Mouse (Mus musculus) neural tube, embryonic 13.5 days (tissue): ENCODE measurements around the gene Gas2l1. TPM values are rescaled to one million over a fixed set of nuclear protein-coding genes. Genes with fewer than 3 reads are reported as not detected.

Source experiments
- ATAC-seq: fragments of 200-750 bp; cut with Nextera tagmentation; 2 replicates; pipeline ENCODE4 v1.8.0; 2017; ENCODE audit warnings: low read depth, mild to moderate bottlenecking, moderate TSS enrichment, moderate library complexity
- H3K27ac ChIP-seq: fragments of 300-500 bp; sonication (generic); replicated peaks from 2 replicates; pipeline ENCODE4 v1.5.1; 2015; ENCODE audit warnings: moderate library complexity, mild to moderate bottlenecking, inconsistent platforms
- H3K27me3 ChIP-seq: fragments of 300-500 bp; sonication (generic); 2 replicates; pipeline ENCODE4 v1.6.1; 2015; ENCODE audit warnings: mild to moderate bottlenecking, inconsistent platforms
- H3K36me3 ChIP-seq: fragments of 300-500 bp; sonication (generic); 2 replicates; pipeline ENCODE4 v1.6.1; 2015; ENCODE audit warnings: mild to moderate bottlenecking, inconsistent platforms
- H3K4me1 ChIP-seq: fragments of 300-500 bp; sonication (generic); replicated peaks from 2 replicates; pipeline ENCODE4 v1.6.1; 2015; ENCODE audit warnings: inconsistent platforms
- H3K4me2 ChIP-seq: fragments of 300-500 bp; sonication (generic); 2 replicates; pipeline ENCODE4 v1.6.1; 2015; ENCODE audit warnings: inconsistent platforms, mild to moderate bottlenecking, moderate library complexity
- H3K4me3 ChIP-seq: fragments of 300-500 bp; sonication (generic); 2 replicates; pipeline ENCODE4 v1.5.1; 2015; ENCODE audit warnings: mild to moderate bottlenecking, inconsistent platforms
- H3K9ac ChIP-seq: fragments of 300-500 bp; sonication (generic); 2 replicates; pipeline ENCODE4 v1.6.1; 2015; ENCODE audit warnings: moderate library complexity, mild to moderate bottlenecking, inconsistent platforms
- H3K9me3 ChIP-seq: fragments of 300-500 bp; sonication (generic); 2 replicates; pipeline ENCODE4 v1.6.1; 2016; ENCODE audit warnings: inconsistent platforms
- WGBS: fragments of 180-500 bp; shearing (Covaris S2); methylation state at CpG from one replicate; pipeline ENCODE4 v1.1.7; 2015; 5-methylcytosine and 5-hydroxymethylcytosine counted together
- polyA plus RNA-seq: library from polyadenylated mRNA; unstranded; fragments of >200 nt; fragmentation: Nextera tagmentation; extraction: Ambion mirVana; gene quantifications from 2 replicates; pipeline ENCODE4 v1.2.1, GENCODE M21; 2015

Gene Gas2l1
- 25.2 and 26.3 TPM in 2 replicates for polyA plus RNA-seq

DNA sequence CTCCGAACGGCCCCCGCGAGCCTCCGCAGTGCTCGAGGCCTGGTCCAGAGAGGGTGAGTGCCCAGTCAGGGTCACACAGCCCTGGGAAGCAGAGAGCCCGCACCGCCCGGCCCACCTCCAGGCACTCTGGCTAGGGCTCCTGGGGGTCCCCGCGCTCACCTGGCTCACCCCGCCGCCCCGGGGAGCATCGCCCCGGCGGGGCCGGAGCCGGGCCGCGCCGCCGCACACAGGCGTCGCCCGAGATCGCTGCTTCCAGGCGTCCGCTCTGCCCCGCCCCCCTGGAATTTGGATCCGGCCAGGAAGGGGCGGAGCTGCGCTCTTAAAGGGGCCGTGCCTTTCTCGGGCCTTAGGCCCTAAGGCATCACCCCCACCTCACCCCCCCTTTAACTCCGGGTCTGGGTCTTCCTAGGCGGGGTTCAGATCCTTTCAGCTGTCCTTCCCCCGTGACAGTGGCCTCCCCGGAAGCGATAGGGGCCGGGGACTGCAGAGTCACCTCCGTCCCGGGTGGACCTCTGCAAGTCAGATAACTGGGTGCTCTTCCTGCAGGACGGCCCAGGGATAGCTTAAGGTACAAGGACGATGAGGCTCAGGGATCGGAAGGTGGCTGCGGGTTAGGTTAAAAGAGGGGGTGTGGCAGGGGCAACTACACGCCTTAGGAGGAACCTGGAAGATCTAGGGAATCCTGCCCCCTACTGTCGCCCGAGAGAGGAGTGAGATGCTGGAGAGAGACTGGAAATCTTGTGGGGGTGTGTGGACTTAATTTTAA is at the start of gene Gas2l1:
Gene Gas2l1, minus strand, starts transcription at position 272 of the 766 bp plus-strand sequence.
- peak; percentile 82 for ATAC-seq
- peaks cover 45% of the 10 kb centered on the region for H3K27me3 ChIP-seq
- H3K4me3 ChIP-seq = peak within 1 kb of the TSS; percentile 65
- peaks cover 42% of the 10 kb centered on the region for H3K4me1 ChIP-seq
- under 1% methylated on average over 49 of the region's 50 CpGs for WGBS
- peaks cover 29% of the 10 kb centered on the region for H3K36me3 ChIP-seq
- H3K9ac ChIP-seq = peak within 1 kb of the TSS; percentile 74
- peak within 1 kb of the TSS; percentile 40; the same call in 1 of the 2 replicates for H3K27ac ChIP-seq
- H3K9me3 ChIP-seq = no peaks in the 10 kb centered on the region
- peak within 1 kb of the TSS; percentile 89 for H3K4me2 ChIP-seq

DNA sequence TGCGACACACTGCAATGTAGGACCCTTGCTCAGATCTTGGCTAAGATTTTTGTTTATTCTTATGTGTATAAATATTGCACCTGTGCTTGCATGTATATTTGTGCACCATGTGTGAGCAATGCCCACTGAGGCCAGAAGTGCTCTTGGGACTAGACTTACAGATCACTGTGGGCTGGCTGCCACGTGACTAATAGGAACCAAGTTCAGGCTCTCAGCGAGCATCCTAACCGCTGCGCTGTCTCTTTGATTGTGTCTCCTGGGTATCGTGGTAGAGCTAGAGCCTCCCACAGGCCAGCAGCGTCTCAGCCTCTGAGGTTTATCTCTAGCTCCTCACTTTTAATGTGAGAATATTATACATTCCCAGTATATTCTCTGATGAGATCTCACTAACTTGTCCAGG is 48.5 kb upstream of the Gas2l1 start:
- H3K27ac ChIP-seq = no peak overlapping the region
- H3K27me3 ChIP-seq = no peaks in the 10 kb centered on the region
- no peaks in the 10 kb centered on the region for H3K4me1 ChIP-seq
- H3K4me2 ChIP-seq = no peak overlapping the region
- no peaks in the 10 kb centered on the region for H3K9me3 ChIP-seq
- no peaks in the 10 kb centered on the region for H3K36me3 ChIP-seq
- no peak for ATAC-seq
- H3K4me3 ChIP-seq = no peak overlapping the region
- H3K9ac ChIP-seq = no peak overlapping the region
- WGBS = 78% methylated on average over 7 of the region's 7 CpGs

DNA sequence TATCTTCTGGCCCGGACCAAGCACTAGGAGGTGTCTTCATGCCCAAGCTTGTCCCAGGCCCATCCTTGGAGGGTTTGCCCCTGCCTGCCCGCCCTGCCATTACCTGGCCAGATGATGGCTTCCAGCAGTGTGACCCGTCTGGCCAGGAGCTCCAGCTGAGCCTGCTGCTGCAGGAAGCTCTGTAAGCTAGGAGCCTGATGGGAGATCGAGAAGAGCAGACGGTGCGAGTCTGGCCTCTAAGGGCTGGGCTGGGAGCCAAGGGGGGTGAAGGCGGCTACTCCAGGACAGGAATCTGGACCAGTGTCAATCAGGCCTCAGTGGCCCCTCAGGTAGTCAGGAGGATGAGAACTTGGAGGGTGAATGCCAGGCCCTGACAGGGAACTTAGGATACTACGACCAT is 44.3 kb upstream of the Gas2l1 start:
- Histone ChIP-seq H3K4me1 (no peaks in the 10 kb centered on the region), H3K4me3 (no peak overlapping the region), H3K9me3 (no peaks in the 10 kb centered on the region), H3K27me3 (no peaks in the 10 kb centered on the region), H3K9ac (no peak overlapping the region), H3K4me2 (no peak overlapping the region), H3K36me3 (peaks cover 13% of the 10 kb centered on the region), H3K27ac (no peak overlapping the region)
- 77% methylated on average over 8 of the region's 8 CpGs for WGBS
- ATAC-seq = no peak

DNA sequence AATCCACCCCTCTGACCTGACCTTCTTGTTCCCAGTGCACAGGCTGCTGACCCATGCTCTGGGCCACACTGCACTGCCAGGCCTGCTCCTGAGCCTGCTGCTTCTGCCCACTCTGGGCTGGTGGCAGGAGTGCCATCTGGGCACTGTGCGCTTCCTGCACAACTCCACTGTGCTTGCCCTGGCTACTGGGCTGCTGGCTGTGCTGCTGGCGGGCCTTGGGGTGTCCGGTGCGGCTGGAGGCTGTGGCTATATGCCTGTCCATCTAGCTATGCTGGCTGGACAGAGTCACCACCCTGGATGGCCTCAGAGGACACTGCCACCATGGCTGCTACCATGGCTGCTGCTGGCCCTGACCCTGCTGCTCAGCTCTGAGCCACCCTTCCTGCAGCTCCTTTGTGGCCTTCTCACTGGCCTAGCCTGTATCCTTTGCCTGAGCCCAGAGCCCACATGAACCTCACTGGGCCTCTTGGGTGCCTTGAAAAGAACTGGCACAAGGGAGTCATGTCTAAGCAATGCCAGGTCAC is 38.9 kb upstream of the Gas2l1 start:
- Histone ChIP-seq H3K27ac (no peak overlapping the region), H3K36me3 (peaks cover 27% of the 10 kb centered on the region), H3K9ac (0 out of 2 replicates have a peak overlapping the region, but pooled peaks have one; percentile 26), H3K4me1 (peaks cover 18% of the 10 kb centered on the region), H3K9me3 (no peaks in the 10 kb centered on the region), H3K27me3 (no peaks in the 10 kb centered on the region), H3K4me3 (no peak overlapping the region), H3K4me2 (no peak overlapping the region)
- 96% methylated on average over 4 of the region's 4 CpGs for WGBS
- ATAC-seq = no peak

DNA sequence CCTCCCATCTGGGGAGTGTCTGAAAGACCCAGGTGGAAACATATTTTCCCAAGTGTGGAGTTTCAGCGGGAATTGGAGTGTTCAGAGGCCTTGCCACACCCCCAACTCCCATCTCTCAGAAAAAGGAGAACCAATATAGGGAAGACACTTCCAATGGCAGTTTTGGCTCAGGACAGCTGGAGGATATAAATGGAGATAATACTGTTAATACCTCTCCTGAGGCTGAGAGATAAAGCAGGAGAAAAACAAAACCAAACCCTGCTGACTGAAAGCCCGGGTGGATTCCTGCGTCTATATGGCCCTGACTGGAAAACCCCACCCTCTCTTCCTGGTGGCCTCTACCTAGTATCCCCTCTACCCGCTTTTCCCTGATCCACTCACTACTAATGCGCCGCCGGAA is 37.3 kb upstream of the Gas2l1 start:
- Histone ChIP-seq H3K4me1 (peaks cover 22% of the 10 kb centered on the region), H3K36me3 (peaks cover 27% of the 10 kb centered on the region), H3K9me3 (no peaks in the 10 kb centered on the region), H3K9ac (no peak overlapping the region), H3K4me2 (no peak overlapping the region), H3K4me3 (no peak overlapping the region), H3K27me3 (no peaks in the 10 kb centered on the region), H3K27ac (no peak overlapping the region)
- 85% methylated on average over 7 of the region's 7 CpGs for WGBS
- ATAC-seq = no peak

DNA sequence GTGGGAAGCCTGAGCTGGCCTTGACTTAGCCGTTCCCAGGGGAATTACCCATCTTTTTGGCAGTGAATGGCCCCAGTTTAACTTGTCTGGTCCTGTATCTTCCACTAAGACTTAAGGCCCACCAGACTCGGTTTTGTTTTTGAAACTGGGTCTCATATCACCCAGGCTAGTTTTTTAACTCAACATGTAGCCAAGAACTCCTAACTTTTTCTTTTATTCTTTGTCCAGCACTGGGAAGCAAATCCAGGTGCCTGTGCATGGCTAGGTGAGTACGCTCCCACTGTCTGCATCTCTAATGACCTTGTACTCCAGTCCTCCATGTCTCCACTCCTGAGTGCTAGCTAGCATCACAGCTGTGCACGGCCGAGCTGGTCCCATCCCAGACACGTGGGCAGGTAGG is 36.5 kb upstream of the Gas2l1 start:
- H3K9ac ChIP-seq = no peak overlapping the region
- peak overlapping the region; percentile 86; the same call in 1 of the 2 replicates for H3K4me2 ChIP-seq

DNA sequence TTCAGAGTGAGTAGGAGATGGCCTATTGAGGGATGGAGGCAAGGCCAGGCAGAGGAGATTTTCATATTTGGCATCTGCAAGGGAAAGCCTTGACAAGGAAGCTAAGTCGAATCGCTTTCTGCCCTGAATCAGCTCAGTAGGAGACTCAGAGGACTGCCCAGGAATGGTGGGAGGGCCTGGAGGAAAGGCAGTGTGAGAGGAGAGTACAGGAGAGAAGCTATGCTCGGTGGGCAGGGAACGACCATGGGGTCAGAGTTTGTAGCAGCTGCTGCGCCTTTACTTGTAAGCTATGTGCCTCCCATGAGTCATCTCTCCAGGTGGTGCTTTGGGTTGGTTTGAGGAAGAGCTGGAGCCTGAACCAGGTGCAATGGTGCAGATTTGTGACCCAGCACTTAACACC is 35.7 kb upstream of the Gas2l1 start:
- peaks cover 38% of the 10 kb centered on the region for H3K4me1 ChIP-seq
- peak overlapping the region; percentile 86 for H3K4me2 ChIP-seq
- H3K27ac ChIP-seq = peak overlapping the region; percentile 99; the same call in 1 of the 2 replicates
- peak overlapping the region; percentile 99 for H3K9ac ChIP-seq
- 41% methylated on average over 5 of the region's 5 CpGs for WGBS
- H3K9me3 ChIP-seq = no peaks in the 10 kb centered on the region
- H3K36me3 ChIP-seq = peaks cover 27% of the 10 kb centered on the region
- peak overlapping the region; percentile 100 for H3K4me3 ChIP-seq
- no peak for ATAC-seq
- no peaks in the 10 kb centered on the region for H3K27me3 ChIP-seq

More for the DNA sequence above, 36.5 kb upstream of the Gas2l1 start:
- peaks cover 27% of the 10 kb centered on the region for H3K36me3 ChIP-seq
- H3K4me1 ChIP-seq = peaks cover 30% of the 10 kb centered on the region
- no peaks in the 10 kb centered on the region for H3K9me3 ChIP-seq
- H3K27me3 ChIP-seq = no peaks in the 10 kb centered on the region
- H3K4me3 ChIP-seq = no peak overlapping the region
- H3K27ac ChIP-seq = no peak overlapping the region
- WGBS = 81% methylated on average over 6 of the region's 6 CpGs
- no peak for ATAC-seq

DNA sequence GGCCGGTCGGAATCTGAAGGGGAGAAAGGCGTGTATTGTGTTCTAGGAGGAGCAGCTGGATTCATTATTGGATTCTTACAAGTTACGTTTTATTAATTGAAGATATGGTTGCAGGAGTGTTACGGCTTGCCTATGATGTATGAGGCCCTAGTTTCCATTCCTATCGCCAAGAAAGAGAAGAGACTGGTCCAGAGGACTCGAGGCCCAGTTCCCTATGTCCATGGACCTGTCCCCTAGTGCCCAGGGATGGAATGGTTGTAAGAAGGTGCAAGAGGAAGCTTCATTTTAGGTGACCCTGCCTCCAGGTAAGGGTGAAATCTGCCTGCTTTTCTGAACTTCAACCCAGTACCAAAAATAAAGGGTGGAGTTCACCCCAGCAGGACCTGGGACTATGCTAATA is 35.2 kb upstream of the Gas2l1 start:
- no peaks in the 10 kb centered on the region for H3K9me3 ChIP-seq
- peaks cover 40% of the 10 kb centered on the region for H3K4me1 ChIP-seq
- peaks cover 22% of the 10 kb centered on the region for H3K36me3 ChIP-seq
- peak overlapping the region; percentile 86 for H3K4me2 ChIP-seq
- under 1% methylated on average over 7 of the region's 7 CpGs for WGBS
- no peaks in the 10 kb centered on the region for H3K27me3 ChIP-seq
- H3K27ac ChIP-seq = peak overlapping the region; percentile 99
- peak overlapping the region; percentile 100 for H3K4me3 ChIP-seq
- ATAC-seq = peak; percentile 9; the same call in 1 of the 2 replicates
- peak overlapping the region; percentile 99 for H3K9ac ChIP-seq

DNA sequence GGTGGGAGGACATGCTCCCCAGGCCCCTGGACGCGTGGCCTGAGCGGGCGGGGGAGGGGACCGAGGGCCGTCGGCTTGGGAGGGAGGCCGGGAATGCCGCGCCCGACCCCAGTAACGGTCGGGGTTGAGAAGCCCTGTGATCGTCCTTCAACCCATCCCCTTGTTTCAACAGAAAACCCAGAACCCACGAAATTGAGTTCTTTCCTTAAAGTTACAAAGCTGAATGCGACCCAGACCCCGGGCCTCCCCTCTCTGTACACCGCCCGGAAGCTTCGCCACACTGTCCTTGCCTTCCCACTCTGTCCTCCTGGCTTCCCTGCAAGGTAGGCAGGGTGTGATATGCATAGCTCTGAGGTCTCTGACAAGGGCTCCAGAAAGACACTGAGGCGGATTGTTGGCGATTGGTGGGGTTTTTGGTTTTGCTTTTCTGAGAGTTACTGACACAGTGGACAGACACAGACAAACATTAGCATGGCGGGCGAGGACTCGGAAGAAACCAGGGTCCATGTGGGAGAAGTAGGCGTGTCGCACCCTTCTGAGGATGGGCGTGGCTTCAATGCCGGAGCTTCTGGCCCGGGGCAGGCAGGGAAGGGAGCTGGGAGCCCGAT is 34.6 kb upstream of the Gas2l1 start:
- Histone ChIP-seq H3K9me3 (no peaks in the 10 kb centered on the region), H3K27me3 (no peaks in the 10 kb centered on the region), H3K4me2 (peak overlapping the region; percentile 86), H3K27ac (peak overlapping the region; percentile 99), H3K36me3 (peaks cover 17% of the 10 kb centered on the region), H3K4me1 (peaks cover 42% of the 10 kb centered on the region), H3K9ac (peak overlapping the region; percentile 99), H3K4me3 (peak overlapping the region; percentile 100)
- peak; percentile 81 for ATAC-seq
- under 1% methylated on average over 31 of the region's 31 CpGs for WGBS

DNA sequence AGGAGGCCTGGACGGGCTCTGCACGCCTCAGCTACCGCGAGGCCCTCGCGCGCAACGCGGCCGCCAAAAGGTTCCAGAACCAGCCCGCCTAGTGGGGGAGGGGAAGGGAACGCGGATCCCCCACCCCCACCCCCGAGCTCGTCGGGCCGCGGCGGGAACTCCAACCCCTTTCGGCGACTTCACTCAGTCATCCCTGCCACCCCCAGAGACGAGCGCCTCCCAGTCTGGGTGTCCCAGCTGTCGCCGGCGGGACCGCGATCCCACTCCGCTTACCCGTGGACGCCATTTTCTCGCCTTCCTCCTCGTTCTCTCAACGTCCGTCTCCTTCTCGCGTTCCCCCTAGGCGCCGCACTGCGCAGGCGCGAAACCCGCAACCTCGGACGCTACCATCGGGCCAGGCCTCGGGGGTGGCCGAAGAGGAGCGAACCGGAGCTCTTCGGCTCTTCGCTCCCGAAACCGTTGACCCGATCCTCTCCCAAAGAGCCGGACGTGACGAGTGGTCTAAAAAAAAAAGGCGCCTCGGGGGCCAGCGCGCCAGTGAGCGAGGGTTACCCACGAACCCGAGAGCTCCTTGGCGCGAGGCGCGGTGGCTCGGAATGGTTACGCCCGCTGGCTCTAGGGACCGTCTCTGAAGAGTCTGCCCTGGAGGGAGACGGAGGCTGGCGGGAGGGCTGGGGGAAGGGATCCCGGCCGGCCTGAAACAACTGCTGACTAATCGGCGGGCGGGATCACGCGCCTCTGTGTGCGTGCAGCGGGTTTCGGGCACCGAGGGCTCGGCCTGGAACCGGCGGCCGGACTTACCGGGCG is 33.8 kb upstream of the Gas2l1 start, which contains the start of the genes Rhbdd3 and Ewsr1:
Gene Rhbdd3, plus strand, starts transcription at position 191 of the 807 bp plus-strand sequence.
Gene Ewsr1, minus strand, starts transcription at position 531 of the 807 bp plus-strand sequence.
- Histone ChIP-seq H3K9me3 (no peaks in the 10 kb centered on the region), H3K4me2 (peak within 1 kb of the TSS; percentile 95), H3K36me3 (peaks cover 10% of the 10 kb centered on the region), H3K27me3 (no peaks in the 10 kb centered on the region), H3K4me3 (peak within 1 kb of the TSS; percentile 100), H3K4me1 (peaks cover 43% of the 10 kb centered on the region), H3K27ac (peak within 1 kb of the TSS; percentile 99), H3K9ac (peak within 1 kb of the TSS; percentile 99)
- peak; percentile 87 for ATAC-seq
- under 1% methylated on average over 92 of the region's 92 CpGs for WGBS

DNA sequence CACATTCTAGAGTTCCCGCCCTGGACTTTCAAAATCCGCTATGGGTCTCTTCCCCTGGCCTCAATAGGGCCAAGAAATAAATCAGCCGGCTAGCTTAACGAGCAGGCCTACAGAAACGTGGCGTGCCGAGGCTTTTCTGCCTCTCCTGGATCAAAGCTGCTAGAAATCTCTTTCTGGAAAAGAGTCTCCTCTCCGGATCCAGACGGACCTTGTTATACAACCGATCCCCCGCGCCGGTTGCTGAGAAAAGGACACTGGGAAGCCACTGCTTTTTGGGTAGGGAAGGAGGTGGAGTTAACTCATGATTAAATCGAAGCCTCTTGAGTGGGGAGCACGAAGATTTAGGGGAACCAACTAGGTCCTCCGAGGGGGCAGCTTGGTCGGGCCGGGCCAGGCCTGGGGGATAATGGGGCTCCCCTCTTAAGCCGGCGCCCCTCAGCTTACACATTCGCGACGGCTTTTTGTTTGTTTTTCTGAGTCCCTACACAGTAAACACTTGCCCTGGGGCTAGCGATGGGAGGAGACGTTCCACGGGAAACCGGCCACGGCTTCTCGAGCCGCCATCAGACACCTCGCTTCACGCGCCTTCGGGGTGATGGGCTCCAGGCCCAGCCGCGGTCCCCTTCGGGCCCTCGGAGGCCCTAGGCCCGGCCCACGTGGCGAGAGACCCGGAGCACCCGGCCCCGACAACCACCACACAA is 33.1 kb upstream of the Gas2l1 start:
- peak overlapping the region; percentile 100 for H3K4me3 ChIP-seq
- H3K27ac ChIP-seq = peak overlapping the region; percentile 99
- H3K36me3 ChIP-seq = 0 out of 2 replicates have a peak, but pooled peaks cover 4% of the 10 kb centered on the region
- H3K9me3 ChIP-seq = no peaks in the 10 kb centered on the region
- peak; percentile 52; the same call in 1 of the 2 replicates for ATAC-seq
- H3K9ac ChIP-seq = peak overlapping the region; percentile 99
- H3K27me3 ChIP-seq = no peaks in the 10 kb centered on the region
- under 1% methylated on average over 44 of the region's 44 CpGs for WGBS
- peak overlapping the region; percentile 95 for H3K4me2 ChIP-seq
- H3K4me1 ChIP-seq = peaks cover 43% of the 10 kb centered on the region
